Mouse (Mus musculus): Measurements from ENCODE around the gene Rcbtb2. TPM values are rescaled to one million over a fixed set of nuclear protein-coding genes. Genes with fewer than 3 reads are reported as not detected.

Gene Rcbtb2
- total RNA-seq, 2 experiments from 2014 or later: 33.0 to 33.1 TPM

- DNase-seq (ENCODE audit: low spot score in 2 of 2): no peak
Observed at GRCm38 (mm10) chr14:73255426-73255970, 132.7 kb downstream of the Rcbtb2 start.

- DNase-seq (ENCODE audit: low spot score in 2 of 2): no peak
Observed at GRCm38 (mm10) chr14:73257348-73257747, 134.5 kb downstream of the Rcbtb2 start.

Small RNA genes lying within 50 kb of the gene (microRNA-seq; reads per million reads assigned to microRNA genes)
- gene Mir687: 0 reads per million in 2 experiments

Other genes starting within 250 kb of the Rcbtb2 start
- gene Cysltr2, start 73.9 kb upstream of the Rcbtb2 start, total RNA-seq (2021): 1 to 10 TPM; 2.1 to 2.3 TPM
- 1 to 10 TPM; 1.8 TPM for gene Lpar6, start 114.9 kb downstream of the Rcbtb2 start, total RNA-seq (2021)
- gene Rb1, start 202.8 kb downstream of the Rcbtb2 start, total RNA-seq (2021): 10 to 100 TPM; 42.4 to 49.7 TPM